Mouse (Mus musculus) intestine, postnatal 0 days (tissue): ENCODE measurements at regions not wholly inside any gene's neighbourhood (a gene's known extent, or its start where the extent isn't known, plus 50 kb on each side); places are given as distances from the start of the nearest gene placed in this dataset.

Source experiments
- ATAC-seq: fragments of 200-750 bp; cut with Nextera tagmentation; 2 replicates; pipeline ENCODE4 v1.8.0; 2017; ENCODE audit warnings: mild to moderate bottlenecking, moderate TSS enrichment, moderate library complexity
- H3K27ac ChIP-seq: fragments of 300-500 bp; sonication (generic); 2 replicates; pipeline ENCODE4 v1.5.1; 2014; ENCODE audit warnings: mild to moderate bottlenecking, low read depth, low read length, moderate library complexity
- H3K27me3 ChIP-seq: fragments of 300-500 bp; sonication (generic); replicated peaks from 2 replicates; pipeline ENCODE4 v1.6.1; 2014; ENCODE audit warnings: low read length, mixed read lengths; ENCODE audit not compliant: control insufficient read depth, insufficient read depth
- H3K36me3 ChIP-seq: fragments of 300-500 bp; sonication (generic); 2 replicates; pipeline ENCODE4 v1.6.1; 2014; ENCODE audit warnings: mild to moderate bottlenecking, moderate library complexity; ENCODE audit not compliant: control insufficient read depth, insufficient read depth
- H3K4me1 ChIP-seq: fragments of 300-500 bp; sonication (generic); replicated peaks from 2 replicates; pipeline ENCODE4 v1.6.1; 2014; ENCODE audit warnings: antibody characterized with exemption, low read length, mixed read lengths; ENCODE audit not compliant: control insufficient read depth, insufficient read depth
- H3K4me2 ChIP-seq: fragments of 300-500 bp; sonication (generic); replicated peaks from 2 replicates; pipeline ENCODE4 v1.6.1; 2014; ENCODE audit warnings: low read depth, mild to moderate bottlenecking, moderate library complexity
- H3K4me3 ChIP-seq: fragments of 300-500 bp; sonication (generic); 2 replicates; pipeline ENCODE4 v1.5.1; 2014; ENCODE audit warnings: low read depth, low read length
- H3K9ac ChIP-seq: fragments of 300-500 bp; sonication (generic); 2 replicates; pipeline ENCODE4 v1.6.1; 2014; ENCODE audit warnings: mild to moderate bottlenecking, low read depth, low read length
- H3K9me3 ChIP-seq: fragments of 300-500 bp; sonication (generic); 2 replicates; pipeline ENCODE4 v1.6.1; 2016; ENCODE audit warnings: mixed run types; ENCODE audit not compliant: control insufficient read depth
- CTCF ChIP-seq: sonication (generic); IDR thresholded peaks from 2 replicates; pipeline ENCODE4 v1.5.1; 2016; ENCODE audit warnings: low read depth, mild to moderate bottlenecking, control low read depth, antibody characterized with exemption, moderate library complexity
- WGBS: fragments of 180-500 bp; shearing (Covaris S2); extraction: QIAGEN DNeasy Blood & Tissue Kit; methylation state at CpG from one replicate; pipeline ENCODE4 v1.1.7; 2014; 5-methylcytosine and 5-hydroxymethylcytosine counted together

- Histone ChIP-seq H3K4me3 (no peak overlapping the region), H3K9me3 (no peaks in the 10 kb centered on the region), H3K27ac (no peak overlapping the region), H3K27me3 (no peaks in the 10 kb centered on the region), H3K4me1 (no peaks in the 10 kb centered on the region), H3K9ac (no peak overlapping the region), H3K36me3 (no peaks in the 10 kb centered on the region), H3K4me2 (no peak overlapping the region)
- 61% methylated on average over 2 of the region's 2 CpGs for WGBS
- no peak for TF ChIP-seq CTCF
- no peak for ATAC-seq
Measured at GRCm38 (mm10) chr10:66546656-66547055, 549.3 kb upstream of the Jmjd1c start.

- TF ChIP-seq CTCF, result no peak
- no peaks in the 10 kb centered on the region for H3K27me3 ChIP-seq
- no peak overlapping the region for H3K4me2 ChIP-seq
- no peaks in the 10 kb centered on the region for H3K36me3 ChIP-seq
- H3K4me3 ChIP-seq, result no peak overlapping the region
- no peak overlapping the region for H3K27ac ChIP-seq
- no peak overlapping the region for H3K9ac ChIP-seq
- ATAC-seq, result no peak
- no peaks in the 10 kb centered on the region for H3K9me3 ChIP-seq
- WGBS, result 51% methylated on average over 3 of the region's 3 CpGs
- H3K4me1 ChIP-seq, result no peaks in the 10 kb centered on the region
Measured at GRCm38 (mm10) chr10:66547660-66548059, 548.3 kb upstream of the Jmjd1c start.

DNA sequence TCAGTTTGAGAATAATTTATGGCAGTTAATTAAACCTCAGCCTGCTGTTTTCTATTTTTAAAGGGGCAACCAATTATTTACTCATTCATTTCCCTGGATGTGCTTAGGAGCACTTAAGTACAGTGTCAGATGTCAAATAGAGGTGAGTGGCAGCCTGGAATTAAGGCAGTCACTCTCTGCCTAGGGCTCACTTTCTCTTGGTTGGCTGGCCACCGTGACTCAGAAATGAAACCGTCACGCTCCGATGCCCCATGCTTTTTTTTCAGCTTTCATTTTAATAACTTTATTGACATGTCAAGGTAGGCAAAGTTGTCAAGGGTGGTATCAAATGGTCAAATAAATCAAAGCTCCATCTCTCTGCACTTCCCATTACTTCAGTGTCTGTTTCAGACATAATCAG is 547.9 kb upstream of the Jmjd1c start:
- H3K27me3 ChIP-seq, result no peaks in the 10 kb centered on the region
- no peaks in the 10 kb centered on the region for H3K36me3 ChIP-seq
- no peaks in the 10 kb centered on the region for H3K9me3 ChIP-seq
- H3K9ac ChIP-seq, result no peak overlapping the region
- no peak overlapping the region for H3K4me2 ChIP-seq
- ATAC-seq, result no peak
- H3K4me1 ChIP-seq, result no peaks in the 10 kb centered on the region
- H3K27ac ChIP-seq, result no peak overlapping the region
- TF ChIP-seq CTCF, result no peak
- WGBS, result 82% methylated on average over 4 of the region's 4 CpGs
- H3K4me3 ChIP-seq, result no peak overlapping the region

DNA sequence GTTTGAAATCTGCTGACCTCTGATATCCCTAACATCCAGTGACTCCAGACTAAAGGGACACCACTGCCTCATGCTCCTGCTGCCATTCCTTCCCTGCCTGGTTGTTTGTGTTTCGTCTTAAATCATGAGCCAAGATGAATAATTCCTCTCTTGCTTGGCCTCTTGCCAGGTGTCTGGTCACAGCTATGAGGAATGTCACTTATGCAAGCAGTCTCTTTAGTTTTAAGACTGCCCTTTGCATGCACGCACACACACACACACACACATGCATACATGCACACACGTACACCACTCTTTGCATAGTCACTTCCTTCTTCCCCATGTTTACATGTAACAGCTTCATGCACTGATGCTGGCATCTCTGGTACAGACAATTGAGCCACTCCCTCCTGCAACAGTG is 543.0 kb upstream of the Jmjd1c start:
- Histone ChIP-seq H3K9me3 (no peaks in the 10 kb centered on the region), H3K4me2 (no peak overlapping the region), H3K36me3 (no peaks in the 10 kb centered on the region), H3K27ac (no peak overlapping the region), H3K9ac (no peak overlapping the region), H3K4me1 (no peaks in the 10 kb centered on the region), H3K27me3 (no peaks in the 10 kb centered on the region), H3K4me3 (no peak overlapping the region)
- no peak for TF ChIP-seq CTCF
- WGBS, result 39% methylated on average over 3 of the region's 3 CpGs
- ATAC-seq, result no peak

DNA sequence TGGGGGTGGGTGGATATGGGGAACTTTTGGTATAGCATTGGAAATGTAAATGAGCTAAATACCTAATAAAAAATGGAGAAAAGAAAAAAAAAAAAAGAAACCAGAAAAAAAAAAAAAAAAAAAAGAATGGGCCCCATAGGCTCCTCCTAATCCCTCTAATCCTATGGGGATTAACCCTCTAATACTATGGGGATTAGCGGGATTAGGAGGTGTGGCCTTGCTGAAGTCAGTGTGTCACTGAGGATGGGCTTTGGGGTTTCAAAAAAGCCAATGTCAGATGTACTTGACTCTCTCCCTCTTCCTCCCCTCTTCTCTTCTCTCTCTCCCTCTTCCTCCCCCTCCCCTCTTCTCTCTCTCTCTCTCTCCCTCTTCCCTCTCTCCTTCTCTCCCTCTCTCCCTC is 541.7 kb upstream of the Jmjd1c start:
- no peak overlapping the region for H3K4me2 ChIP-seq
- ATAC-seq, result no peak
- no peak overlapping the region for H3K9ac ChIP-seq
- no peaks in the 10 kb centered on the region for H3K27me3 ChIP-seq
- H3K27ac ChIP-seq, result no peak overlapping the region
- TF ChIP-seq CTCF, result no peak
- no peak overlapping the region for H3K4me3 ChIP-seq
- H3K9me3 ChIP-seq, result no peaks in the 10 kb centered on the region
- no peaks in the 10 kb centered on the region for H3K36me3 ChIP-seq
- 88% methylated on average over 1 of the region's 1 CpGs for WGBS
- H3K4me1 ChIP-seq, result no peaks in the 10 kb centered on the region

- WGBS, result 74% methylated on average over 6 of the region's 6 CpGs
Measured at GRCm38 (mm10) chr10:66558097-66558840, 537.7 kb upstream of the Jmjd1c start.

More at GRCm38 (mm10) chr10:66558097-66558840, 537.7 kb upstream of the Jmjd1c start:
- no peaks in the 10 kb centered on the region for H3K9me3 ChIP-seq
- no peaks in the 10 kb centered on the region for H3K4me1 ChIP-seq
- no peak overlapping the region for H3K4me3 ChIP-seq
- H3K4me2 ChIP-seq, result no peak overlapping the region
- no peak for TF ChIP-seq CTCF
- no peaks in the 10 kb centered on the region for H3K36me3 ChIP-seq
- ATAC-seq, result no peak
- H3K9ac ChIP-seq, result no peak overlapping the region
- H3K27me3 ChIP-seq, result no peaks in the 10 kb centered on the region
- H3K27ac ChIP-seq, result no peak overlapping the region
